Mouse (Mus musculus) right cerebral cortex, postnatal 36 days (tissue): ENCODE measurements at regions not wholly inside any gene's neighbourhood (a gene's known extent, or its start where the extent isn't known, plus 50 kb on each side); places are given as distances from the start of the nearest gene placed in this dataset.

Experiments used
- DNase-seq, 2 experiments: peaks; one replicate each; pipeline ENCODE4 v3.0.0; 2022; ENCODE audit warnings: low spot score in 2 of 2, mixed read lengths in 1 of 2

DNA sequence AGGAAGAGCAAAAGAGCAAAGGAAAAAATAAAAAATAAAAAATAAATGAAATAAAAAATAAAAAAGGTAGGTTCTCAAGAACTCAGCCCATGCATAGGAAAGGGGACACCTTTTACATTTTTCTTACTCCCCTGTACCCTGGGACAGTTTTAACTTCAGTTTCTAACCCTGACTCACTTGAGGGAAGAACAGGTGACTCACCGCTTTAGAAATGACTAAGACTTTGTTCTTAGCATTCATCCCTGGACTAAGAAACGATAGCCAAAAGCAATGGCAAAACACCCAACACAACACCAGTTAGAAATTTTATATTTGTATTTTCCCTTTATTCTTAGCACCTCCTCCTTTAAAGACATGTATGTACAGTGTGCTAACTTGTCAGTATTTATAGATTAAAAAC lies 161.5 kb upstream of the Samsn1 start:
- no peak for DNase-seq

DNA sequence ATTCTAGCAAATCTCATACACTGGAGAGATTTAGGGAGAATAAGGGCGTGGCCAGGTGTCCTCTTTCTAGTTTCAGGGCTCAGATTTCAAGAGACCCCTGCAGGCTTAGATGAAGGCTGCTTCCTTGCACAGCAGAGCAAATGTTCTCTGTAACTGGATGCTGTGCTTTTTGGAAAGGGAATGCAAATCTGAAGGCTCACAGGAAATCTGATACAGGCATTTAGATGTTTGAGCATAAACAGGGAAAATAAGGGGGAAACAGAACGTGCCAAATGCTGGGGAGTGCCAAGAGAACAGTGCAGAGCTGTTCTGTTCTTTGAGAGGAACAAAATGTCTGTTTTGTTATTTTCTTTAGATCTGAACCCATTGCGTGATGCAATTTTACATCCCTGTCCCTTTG lies 161.0 kb upstream of the Samsn1 start:
- no peak for DNase-seq

DNA sequence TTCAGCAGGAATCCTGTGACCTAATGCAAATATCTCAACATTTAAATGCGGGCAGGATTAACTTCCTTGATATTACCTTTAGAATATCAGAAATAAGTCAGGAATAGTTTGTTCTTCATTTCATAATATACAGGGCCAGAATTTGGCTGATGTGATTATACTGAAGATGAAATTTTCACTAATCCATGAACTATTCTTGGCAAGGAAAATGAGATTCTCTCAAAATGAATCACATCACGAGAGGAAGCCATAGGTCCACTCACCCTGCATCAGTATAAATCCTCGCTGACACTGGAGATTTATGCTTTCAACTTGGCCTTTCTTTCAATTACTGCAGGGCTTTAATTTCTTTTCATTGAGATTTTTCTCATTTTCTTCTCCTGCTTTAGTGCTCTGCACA lies 159.5 kb upstream of the Samsn1 start:
- no peak for DNase-seq

DNA sequence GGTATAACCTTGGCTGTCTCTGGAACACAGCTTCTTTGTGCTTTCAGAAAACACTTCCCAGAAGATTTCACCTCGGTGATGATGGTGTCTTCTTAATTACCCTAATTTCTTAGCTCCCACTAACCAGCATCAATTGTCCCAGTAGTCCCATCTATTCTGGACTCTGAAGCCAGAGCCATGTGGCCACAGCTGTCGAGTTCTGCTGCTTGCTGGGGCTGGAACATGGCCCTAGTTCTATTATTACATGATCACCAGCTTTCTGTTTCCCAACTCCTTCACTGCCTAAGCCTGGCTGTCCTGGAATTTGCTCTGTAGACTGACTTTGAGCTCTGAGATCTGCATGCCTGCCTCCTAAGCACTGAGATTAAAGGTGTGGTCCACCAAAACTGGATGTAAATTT lies 145.6 kb upstream of the Samsn1 start:
- no peak for DNase-seq

DNA sequence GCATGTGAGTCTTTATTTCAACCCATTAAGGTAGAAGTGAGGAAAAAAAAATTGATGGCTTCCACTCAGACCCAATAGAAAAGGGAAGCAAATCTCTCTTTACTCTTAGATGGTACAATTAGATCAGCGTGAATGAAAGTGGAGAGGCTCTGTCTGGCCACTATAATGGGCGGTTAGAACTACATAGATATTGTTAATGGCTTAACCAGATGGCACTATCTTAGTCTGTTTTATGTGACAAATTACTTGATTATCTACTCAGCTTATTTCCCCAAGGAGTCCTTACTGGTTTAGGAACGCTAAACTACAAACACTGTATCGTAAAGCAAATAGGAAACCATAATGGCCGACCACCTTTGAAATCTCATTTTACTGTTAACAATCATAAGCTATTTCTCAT lies 138.8 kb upstream of the Samsn1 start:
- DNase-seq: no peak

DNA sequence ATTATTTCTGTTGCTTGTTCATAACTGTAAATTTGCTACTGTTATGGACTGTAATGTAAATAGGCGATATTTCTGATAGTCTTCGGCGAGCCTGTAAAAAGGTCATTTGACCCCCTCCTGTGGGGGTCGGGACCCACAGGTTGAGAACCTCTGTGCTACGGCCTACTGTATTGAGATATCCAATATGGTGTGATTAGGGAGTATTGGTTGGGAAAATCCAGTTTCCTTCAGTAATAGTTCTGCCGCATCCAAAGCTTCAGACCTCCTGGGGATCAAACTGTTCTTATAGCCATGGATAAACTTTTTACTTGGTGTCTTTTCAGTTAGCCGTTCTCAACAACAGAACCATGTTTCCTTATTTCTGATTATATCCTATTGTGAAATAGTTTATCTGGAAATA lies 136.5 kb upstream of the Samsn1 start:
- DNase-seq: no peak

DNA sequence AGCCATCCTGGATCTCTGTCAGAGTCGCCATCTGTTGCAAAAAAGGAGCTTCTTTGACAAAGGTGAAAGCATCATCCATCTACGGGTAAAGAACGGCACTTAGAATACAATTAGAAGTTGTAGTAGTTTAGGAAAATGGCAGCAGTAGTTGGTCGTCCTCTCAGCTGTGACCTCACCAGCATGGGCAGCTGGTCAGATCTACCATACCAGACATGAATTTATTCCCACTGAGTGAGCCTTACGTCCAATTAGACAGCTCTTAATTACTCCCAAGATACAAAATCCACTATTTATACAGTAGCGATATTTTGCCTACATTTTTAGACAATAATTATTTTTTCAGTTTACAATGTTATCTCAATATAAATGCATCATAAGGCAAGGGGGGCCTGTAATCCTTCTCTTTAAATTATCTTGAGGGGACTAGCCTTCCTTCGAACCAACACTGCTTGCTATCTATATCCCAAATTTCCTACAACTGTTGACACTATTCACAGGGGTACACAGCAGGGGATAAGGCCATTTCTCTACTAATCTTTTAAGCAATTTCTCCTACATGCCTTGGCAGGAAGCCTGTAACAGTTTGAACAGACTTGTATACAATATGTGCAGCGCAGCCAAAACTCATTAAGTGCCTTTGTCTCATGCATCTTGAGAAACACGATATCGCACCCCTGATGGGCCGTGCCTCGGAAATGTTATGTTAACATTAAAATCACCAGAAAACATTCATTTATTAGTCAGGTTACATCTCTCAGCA lies 131.9 kb upstream of the Samsn1 start:
- no peak for DNase-seq

DNA sequence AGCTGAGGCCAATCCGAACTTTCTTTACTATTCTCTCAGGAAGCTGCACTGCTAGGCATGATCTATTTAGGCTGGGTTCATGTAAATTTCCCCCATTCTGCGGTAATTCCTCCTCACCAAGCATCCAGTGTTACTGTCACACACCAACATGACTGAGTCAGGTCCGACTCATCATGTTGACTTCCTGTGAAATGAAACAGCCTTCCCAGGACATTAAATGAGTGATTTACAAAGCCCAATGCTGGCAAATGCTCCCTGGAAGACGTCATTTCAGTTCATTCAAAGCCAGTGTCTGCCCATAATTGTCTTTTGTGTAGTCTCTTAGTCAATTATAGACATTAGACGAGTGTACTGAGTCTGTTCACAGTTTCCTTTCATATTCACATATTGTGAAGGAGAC lies 127.5 kb upstream of the Samsn1 start:
- DNase-seq: no peak

DNA sequence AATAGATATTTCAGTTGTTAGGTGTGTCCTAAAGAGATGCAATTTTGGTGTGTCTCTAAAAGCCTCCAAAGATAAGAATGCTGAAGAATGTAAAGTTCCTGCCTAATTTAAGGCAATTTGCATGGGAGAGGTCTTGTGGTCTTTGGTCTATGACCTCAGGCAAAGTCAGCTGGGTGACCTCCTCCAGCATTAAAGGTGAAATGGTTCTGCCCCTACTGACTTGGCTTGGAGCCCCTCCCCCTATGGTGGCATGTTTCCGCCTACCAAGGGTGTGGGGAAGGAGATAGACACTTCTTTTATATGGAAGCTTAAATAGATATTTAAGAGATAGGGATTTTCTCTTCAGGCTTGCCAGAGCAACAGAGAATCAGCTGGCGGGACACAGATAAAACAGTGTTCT lies 111.8 kb upstream of the Samsn1 start:
- DNase-seq: no peak

DNA sequence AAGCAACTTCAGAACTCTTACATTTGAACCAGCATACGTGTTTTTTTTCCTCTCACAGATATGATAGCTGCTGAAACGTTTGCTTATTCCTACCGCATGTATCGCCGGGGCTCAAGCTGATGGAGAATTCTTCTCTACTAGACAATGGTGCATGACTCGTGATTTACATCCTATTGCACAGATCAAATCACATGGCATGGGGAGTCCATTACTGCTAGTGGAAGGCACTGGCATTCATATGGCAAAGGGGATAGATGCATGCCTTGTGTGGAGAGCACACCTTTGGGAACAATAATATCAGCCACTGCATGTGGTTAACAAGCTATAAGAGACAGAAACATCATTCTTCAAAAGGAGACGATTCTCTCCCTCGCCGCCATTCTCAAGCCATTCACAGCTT lies 108.4 kb upstream of the Samsn1 start:
- DNase-seq: no peak

DNA sequence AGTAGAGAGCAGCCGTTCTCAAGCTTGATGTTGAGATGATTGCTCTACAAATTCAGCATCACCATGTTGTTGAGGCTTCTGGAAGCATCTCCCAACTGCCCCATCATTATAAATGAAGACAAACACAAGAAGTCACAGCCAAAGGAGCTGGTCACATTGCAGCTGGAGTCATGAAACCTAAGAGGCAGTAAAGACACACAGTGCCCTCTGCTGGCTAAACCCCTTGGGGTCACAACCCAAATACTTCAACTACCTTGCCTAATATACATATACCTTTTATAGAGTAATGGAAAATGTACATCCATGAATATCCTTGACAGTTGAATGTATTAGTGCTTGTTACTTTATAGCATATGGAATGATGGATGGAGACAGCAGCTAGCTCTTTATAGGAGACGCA lies 107.9 kb upstream of the Samsn1 start:
- DNase-seq: no peak

DNA sequence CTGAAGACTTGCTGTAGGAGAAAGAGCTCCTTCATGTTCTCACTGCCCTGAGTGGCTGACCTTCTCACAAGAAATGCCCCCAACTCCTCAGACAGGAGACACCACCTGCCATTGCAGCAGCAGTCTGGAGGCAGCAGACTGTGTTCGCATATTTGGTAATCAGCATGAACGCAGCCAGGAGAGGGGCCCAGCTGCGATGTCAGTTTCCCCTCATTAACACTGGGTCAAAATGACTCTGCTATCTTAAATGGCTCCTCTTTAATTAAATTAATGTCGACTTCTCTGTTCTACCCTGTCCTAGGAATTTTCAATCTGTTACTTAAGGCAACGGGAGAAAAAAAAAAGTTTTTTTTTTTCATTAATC lies 100.9 kb upstream of the Samsn1 start:
- no peak for DNase-seq

DNA sequence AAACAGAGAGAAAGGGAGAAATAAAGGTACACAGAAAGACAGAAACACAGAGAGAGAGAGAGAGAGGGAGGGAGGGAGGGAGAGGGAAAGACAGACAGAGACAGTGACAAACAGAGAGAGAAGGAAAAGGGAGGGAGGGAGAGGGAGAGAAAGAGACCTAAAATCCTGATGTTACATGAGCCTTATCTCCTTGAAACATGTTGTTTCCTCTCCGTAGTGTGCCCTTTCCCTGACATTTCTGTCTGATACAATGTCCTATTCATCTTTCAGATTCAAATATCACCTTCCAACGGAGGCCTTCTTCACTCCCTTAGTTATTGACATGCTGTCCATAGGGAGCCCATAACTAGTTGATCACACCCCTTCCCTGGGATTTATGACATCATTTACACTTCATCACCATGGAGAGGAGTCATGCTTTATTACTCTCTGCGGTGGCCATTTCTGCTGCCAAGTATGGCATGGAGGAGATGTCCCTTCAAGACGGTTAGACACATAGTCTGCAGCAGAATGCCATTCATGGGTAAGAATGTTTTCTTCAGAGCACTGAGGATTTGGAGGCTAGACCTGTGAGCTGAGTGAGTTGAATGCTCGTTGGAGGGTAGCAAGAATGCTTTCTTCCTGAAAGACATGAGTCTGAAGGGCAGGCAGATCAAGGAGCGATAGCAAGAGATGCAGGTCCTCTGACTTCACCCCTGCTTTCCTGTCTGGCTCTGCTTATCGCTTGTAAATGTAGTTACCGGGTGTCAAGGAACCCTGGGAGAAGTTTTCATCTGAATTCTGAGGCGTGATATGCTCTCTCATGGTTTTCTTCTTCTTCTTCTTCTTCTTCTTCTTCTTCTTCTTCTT lies 100.3 kb upstream of the Samsn1 start:
- no peak for DNase-seq

DNA sequence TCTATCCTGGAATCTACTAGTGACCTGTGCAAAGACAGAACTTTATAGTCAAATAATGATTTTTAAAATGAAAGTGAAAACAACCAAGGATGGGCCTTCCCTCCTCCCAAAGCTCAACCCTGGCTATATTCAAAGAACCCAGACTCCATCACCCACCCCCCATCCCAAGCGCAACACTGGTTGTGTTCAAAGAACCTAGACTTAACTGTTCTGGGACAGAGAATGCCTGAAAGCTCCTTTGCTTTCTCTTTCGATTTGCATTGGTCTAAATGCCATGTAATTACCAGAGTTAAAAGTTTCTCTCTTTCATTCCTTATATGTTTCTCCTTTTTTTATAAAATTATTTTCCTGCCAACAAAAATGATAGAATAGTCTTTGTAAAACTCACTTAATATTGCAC lies 98.6 kb upstream of the Samsn1 start:
- no peak for DNase-seq

DNA sequence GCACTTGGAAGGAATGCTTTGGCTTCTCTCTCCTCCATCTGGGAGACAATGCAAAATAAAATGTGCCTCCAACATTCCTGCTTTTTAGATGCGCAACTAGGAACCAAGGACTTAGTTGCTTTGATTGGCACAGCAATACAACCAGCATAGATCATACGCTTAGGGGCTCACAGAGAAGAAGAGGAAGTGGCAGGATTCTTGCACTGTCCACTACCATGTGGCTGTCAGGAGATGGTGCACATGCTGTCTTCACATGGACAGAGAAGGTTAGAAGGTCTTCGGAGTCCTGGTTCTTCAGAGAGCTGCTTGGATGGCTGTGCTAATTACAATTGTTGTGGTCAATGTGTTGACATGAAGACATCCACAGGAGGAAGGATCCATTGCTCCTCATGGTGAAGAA lies 88.3 kb upstream of the Samsn1 start:
- no peak for DNase-seq

DNA sequence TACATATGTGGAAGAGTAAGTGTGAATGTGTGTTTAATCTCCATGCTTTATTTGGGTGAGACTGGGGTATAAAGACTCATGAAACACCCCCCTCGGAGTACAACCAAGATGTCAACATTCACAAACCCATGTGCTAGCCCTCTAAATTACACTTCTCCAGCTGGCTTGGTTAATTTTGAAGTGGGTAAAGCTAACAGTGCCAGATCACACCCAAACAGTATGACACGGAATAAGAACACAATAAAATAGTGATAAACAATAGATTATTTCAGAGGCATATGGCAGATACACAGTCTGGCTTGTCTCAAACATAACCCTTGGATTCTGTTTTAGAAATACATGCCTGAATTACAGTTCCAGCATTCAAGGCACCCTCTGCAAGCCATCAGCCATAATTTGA lies 86.4 kb upstream of the Samsn1 start:
- DNase-seq: no peak

DNA sequence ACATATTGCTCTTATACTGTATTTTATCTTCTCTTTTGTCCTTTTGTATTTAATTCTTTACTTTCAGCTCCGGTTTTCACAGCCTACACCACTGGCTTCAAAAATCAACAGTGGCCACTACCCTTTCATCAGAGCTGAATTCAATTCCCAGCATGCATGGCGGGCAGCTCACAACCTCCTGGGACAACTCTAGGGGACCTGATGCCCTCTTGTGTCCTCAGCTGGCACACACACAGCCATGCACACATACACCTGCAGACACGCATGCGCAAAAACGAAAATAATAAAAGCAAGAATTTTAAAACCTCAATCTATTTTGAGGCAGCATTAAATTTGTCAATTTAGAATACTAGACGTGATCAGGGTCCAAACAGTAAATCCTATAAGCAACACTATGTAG lies 82.6 kb upstream of the Samsn1 start:
- no peak for DNase-seq

DNA sequence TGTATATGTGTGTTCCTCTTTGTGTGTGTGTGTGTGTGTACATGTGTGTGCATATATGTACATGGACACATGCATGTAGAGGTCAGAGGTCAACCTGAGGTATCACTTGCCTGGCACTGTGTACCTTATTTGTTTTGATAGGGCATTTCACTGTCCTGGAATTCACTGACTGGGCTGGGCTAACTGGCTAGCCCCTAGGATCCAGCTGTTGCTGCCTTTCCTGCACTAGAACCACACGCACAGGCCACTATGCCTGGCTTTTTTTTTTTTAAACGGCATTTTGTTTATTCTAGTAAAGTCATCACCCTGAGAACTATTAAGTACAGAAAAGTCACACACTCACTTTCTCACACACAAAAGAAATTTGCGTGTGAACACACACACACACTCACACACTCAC lies 79.7 kb upstream of the Samsn1 start:
- DNase-seq: no peak

DNA sequence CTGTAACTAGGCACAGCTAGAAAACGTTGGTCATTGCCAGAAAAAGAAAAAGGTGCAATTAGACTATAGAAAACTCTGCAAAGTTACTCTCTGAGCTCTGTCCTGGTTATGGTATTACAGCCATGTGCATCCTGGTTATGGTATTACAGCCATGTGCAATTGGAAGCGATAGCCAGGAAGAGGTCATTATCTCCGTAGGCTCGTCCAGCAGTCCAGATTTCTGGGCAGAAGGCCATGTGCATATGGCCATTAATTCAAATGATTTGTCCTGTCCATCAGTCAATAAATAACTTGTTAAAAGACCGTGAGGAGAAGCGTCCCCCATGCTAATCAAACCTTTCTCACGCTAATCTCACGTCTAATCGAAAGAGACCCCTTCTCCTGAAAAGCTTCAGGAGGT lies 75.7 kb upstream of the Samsn1 start:
- no peak for DNase-seq

DNA sequence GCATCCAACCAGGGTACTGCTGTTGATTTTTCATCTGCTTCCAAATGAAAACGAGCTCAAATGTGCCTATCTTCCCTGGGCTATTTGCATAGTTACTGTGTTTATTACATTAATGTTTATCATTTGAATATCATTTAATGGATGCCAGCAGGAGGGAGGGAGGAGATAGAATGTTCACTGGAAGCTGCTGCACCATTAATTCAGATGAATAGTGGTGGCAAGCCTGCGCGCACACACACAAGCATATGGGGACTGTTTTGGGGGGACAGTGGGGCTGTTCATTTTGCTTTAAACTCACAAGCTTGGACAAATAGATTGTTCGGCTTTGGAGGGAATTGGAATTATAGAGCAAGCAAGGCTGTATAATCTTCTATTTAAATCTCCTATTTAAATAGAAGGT lies 74.3 kb upstream of the Samsn1 start:
- DNase-seq: no peak

DNA sequence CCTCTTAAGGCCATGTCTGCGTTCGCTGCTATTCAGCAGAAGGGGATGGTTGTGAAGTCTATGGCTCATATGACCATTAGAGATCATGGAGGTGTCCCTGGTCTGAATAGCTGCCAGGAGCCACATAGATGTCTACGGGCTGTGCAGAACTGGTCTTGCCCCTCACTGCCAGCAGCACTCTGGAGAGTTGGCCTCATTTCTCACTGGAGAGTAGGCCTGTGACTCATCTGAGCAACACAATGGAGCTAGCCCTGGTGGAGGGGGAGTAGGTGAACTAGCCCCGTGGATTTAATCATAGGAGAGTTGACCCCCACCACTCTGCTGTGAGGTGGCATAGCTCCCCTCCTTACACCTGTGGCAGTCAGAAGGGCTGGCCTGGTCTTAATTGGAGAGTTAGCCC lies 63.3 kb upstream of the Samsn1 start:
- DNase-seq: no peak

DNA sequence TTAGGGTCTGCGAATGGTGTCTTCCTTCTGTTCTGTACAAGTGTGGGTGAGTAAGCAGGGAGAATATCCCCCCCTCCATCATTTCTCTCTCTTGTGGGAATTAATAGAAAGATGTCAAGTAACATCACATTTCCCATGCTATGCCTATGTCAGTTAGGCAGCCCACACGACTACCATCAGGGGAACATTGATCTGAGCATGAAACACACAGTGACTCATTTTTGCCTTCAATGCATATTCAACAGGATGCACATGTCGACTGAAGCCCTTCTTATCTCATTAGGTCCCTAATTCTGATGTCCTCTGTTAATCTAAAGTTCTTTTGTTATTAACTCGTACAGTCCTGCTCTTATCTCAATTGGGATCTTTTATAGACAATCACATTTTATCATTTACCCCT lies 60.4 kb upstream of the Samsn1 start:
- DNase-seq: no peak

DNA sequence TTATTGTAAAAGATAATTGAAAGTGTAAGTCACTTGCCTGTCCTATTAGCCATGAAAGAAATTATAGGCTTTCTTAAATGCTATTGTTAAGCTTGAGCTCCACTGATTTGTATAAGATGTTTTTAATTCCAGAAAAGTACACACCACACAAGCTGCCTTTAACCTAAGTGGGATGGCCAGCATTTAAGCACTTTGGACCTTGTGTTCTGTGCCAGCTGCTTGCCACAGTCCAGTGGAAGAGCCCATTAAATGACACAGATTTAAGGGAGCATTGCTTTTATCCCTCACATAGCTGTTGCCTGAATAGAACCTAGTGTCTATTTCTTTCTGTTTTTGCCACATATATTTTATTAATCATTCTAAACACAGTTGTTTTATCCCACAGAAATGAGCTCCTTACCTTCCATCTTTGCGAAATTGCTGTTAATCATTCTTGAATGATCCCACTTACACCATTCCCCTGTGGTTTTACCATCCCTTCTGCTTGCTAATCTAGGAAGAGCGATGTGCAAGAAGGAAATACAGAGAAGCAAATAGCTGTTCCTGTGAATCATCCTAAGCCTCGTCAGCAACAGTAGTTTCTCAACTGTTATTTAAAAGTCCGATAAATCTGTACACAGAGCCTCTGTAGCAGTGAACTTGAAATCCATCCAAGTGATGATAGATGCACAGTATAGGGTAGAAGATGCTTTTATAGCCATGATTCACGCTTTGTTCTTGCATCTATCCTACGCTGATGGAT lies 57.9 kb upstream of the Samsn1 start:
- no peak for DNase-seq
